Mouse (Mus musculus): ENCODE measurements around the gene Rnf214.
"Not testable (repeated sequence)": the region's sequence is repeated elsewhere in the genome, so short reads cannot be mapped to it uniquely, and the experiment has no call there.

The Rnf214 gene

GRCm38 (mm10) chr9:45850528-45851155, 56.1 kb downstream of the Rnf214 start:
- DNase-seq (ENCODE audit: low read depth, low spot score), result no peak

- no peak for DNase-seq (ENCODE audit: low read depth, low spot score)
These were observed 56.9 kb downstream of the Rnf214 start for GRCm38 (mm10) chr9:45849528-45850408.

GRCm38 (mm10) chr9:45846891-45847460, 59.7 kb downstream of the Rnf214 start:
- DNase-seq (ENCODE audit: low read depth, low spot score), result no peak

GRCm38 (mm10) chr9:45846176-45846575, 60.5 kb downstream of the Rnf214 start:
- not testable (repeated sequence) for DNase-seq (ENCODE audit: low read depth, low spot score)

GRCm38 (mm10) chr9:45845541-45845940, 61.2 kb downstream of the Rnf214 start:
- no peak for DNase-seq (ENCODE audit: low read depth, low spot score)

- DNase-seq (ENCODE audit: low read depth, low spot score), result no peak
These were observed 62.9 kb downstream of the Rnf214 start for GRCm38 (mm10) chr9:45843780-45844179.

GRCm38 (mm10) chr9:45843007-45843406, 63.7 kb downstream of the Rnf214 start:
- DNase-seq (ENCODE audit: low read depth, low spot score), result no peak

GRCm38 (mm10) chr9:45841458-45841857, 65.3 kb downstream of the Rnf214 start:
- no peak for DNase-seq (ENCODE audit: low read depth, low spot score)

GRCm38 (mm10) chr9:45840331-45840730, 66.4 kb downstream of the Rnf214 start:
- DNase-seq (ENCODE audit: low read depth, low spot score), result no peak

- DNase-seq (ENCODE audit: low read depth, low spot score), result no peak
These were observed 66.8 kb downstream of the Rnf214 start for GRCm38 (mm10) chr9:45839982-45840300.

- DNase-seq (ENCODE audit: low read depth, low spot score), result no peak
These were observed 67.4 kb downstream of the Rnf214 start for GRCm38 (mm10) chr9:45839139-45839981.

- peak; percentile 85 for DNase-seq (ENCODE audit: low read depth, low spot score)
These were observed 68.1 kb downstream of the Rnf214 start, which contains the start of gene Bace1 for GRCm38 (mm10) chr9:45838434-45839138. TSS of gene Bace1 (plus strand) at chr9:45838580.

- no peak for DNase-seq (ENCODE audit: low read depth, low spot score)
These were observed 68.7 kb downstream of the Rnf214 start for GRCm38 (mm10) chr9:45838069-45838433.

GRCm38 (mm10) chr9:45833461-45833860, 73.2 kb downstream of the Rnf214 start:
- DNase-seq (ENCODE audit: low read depth, low spot score), result no peak

- DNase-seq (ENCODE audit: low read depth, low spot score), result no peak
These were observed 73.8 kb downstream of the Rnf214 start for GRCm38 (mm10) chr9:45832898-45833297.

- DNase-seq (ENCODE audit: low read depth, low spot score), result peak; percentile 72
These were observed 77.6 kb downstream of the Rnf214 start for GRCm38 (mm10) chr9:45829107-45829506.

- peak; percentile 75 for DNase-seq (ENCODE audit: low read depth, low spot score)
These were observed 78.3 kb downstream of the Rnf214 start, which contains the start of gene Cep164 for GRCm38 (mm10) chr9:45828291-45828963. TSS of gene Cep164 (minus strand) at chr9:45828691.

GRCm38 (mm10) chr9:45827663-45828290, 78.9 kb downstream of the Rnf214 start:
- no peak for DNase-seq (ENCODE audit: low read depth, low spot score)

- no peak for DNase-seq (ENCODE audit: low read depth, low spot score)
These were observed 88.2 kb downstream of the Rnf214 start for GRCm38 (mm10) chr9:45818406-45819011.

- DNase-seq (ENCODE audit: low read depth, low spot score), result no peak
These were observed 91.2 kb downstream of the Rnf214 start for GRCm38 (mm10) chr9:45815525-45815924.

Data from retina, postnatal 7 days (tissue).